Mouse (Mus musculus) C2C12 (cell line): ENCODE data around the gene Cyp2w1.

Source experiments
- CTCF ChIP-seq: IDR thresholded peaks from one replicate; pipeline ENCODE4 v1.5.1; 2011; ENCODE audit not compliant: control insufficient read depth, insufficient read depth, insufficient read length
- MAX ChIP-seq: IDR thresholded peaks from one replicate; pipeline ENCODE4 v1.6.1; 2011; ENCODE audit warnings: mild to moderate bottlenecking, control low read depth
- MYOD1 ChIP-seq: IDR thresholded peaks from one replicate; pipeline ENCODE4 v1.6.1; 2011; ENCODE audit warnings: low read depth; ENCODE audit not compliant: control insufficient read depth, insufficient read length

GRCm38 (mm10) chr5:139391309-139391990, 39.0 kb downstream of the Cyp2w1 start:
- TF ChIP-seq CTCF (no peak), MAX (no peak), MYOD1 (no peak)
